8 mouse cellular contexts compared by ENCODE assay signal in genomic region chr11:31373438-31373837, GRCm38 (mm10). TPM values are rescaled to one million over a fixed set of nuclear protein-coding genes. Genes with fewer than 3 reads are reported as not detected.
A peak's percentile ranks its signal among the peaks of the same experiment; 100 is the strongest.
DNase-seq lines count a peak whose midpoint lies in the region; ATAC-seq and TF ChIP-seq lines count a peak whose summit lies in the region.
"Had no signal": no experiment of that assay in that cellular context is flagged by ENCODE, and none has a peak within 500 bp of the region (broad histone marks: within the 10 kb centered on the region; RNA-seq: fewer than 3 reads in every experiment).

No protein-coding gene starts in this region.

- no peaks in the 10 kb centered on the region for H3K36me3 ChIP-seq in kidney, embryonic 14.5 days (ENCODE audit: control insufficient read depth, insufficient read depth, low read length)
- H3K36me3 ChIP-seq in ES-E14 (ENCODE audit: control insufficient read depth, insufficient read depth, low read length, poor library complexity, severe bottlenecking), result no peaks in the 10 kb centered on the region
- H3K36me3 ChIP-seq: embryonic facial prominence, embryonic 15.5 days had no signal

- peak; percentile 38 for DNase-seq in kidney, adult 18-20 months
- peak; percentile 78 for DNase-seq in ES-E14 (ENCODE audit: low read depth, low spot score)
- DNase-seq in kidney, postnatal 10 days, result peak; percentile 72
- no peak for DNase-seq in frontal cortex, adult 2 months (ENCODE audit: extremely low spot score in 1 of 2, low spot score in 1 of 2)

- peaks cover 12% of the 10 kb centered on the region for H3K4me1 ChIP-seq in kidney, embryonic 14.5 days (ENCODE audit: control insufficient read depth, insufficient read depth, low read length)
- H3K4me1 ChIP-seq in ES-E14 (ENCODE audit: control insufficient read depth in 2 of 2, insufficient read depth in 2 of 2, low read length in 2 of 2, poor library complexity in 1 of 2), result peaks cover 0 to 4% of the 10 kb centered on the region in 2 experiments; a peak in 1 of 4 replicates
- no peaks in the 10 kb centered on the region for H3K4me1 ChIP-seq in bone marrow, adult 2 months (ENCODE audit: control insufficient read depth, insufficient read depth, low read length)

- H3K27ac ChIP-seq in kidney, embryonic 14.5 days (ENCODE audit: low read depth, low read length), result no peak overlapping the region
- H3K27ac ChIP-seq in ES-E14 (ENCODE audit: insufficient read depth, low read depth, low read length, poor library complexity, severe bottlenecking), result no peak overlapping the region
- H3K27ac ChIP-seq in bone marrow, adult 2 months (ENCODE audit: control insufficient read depth, insufficient read depth, low read depth, low read length, poor library complexity), result no peak overlapping the region
- H3K27ac ChIP-seq: embryonic facial prominence, embryonic 15.5 days had no signal

- TF ChIP-seq POLR2A in bone marrow, adult 2 months (IDR thresholded peaks at IDR 0.05; ENCODE audit: borderline replicate concordance, control insufficient read depth, low read depth, low read length), result no peak

- in situ Hi-C loops in ES-E14 (cut with MboI; ENCODE audit: low sequenced_read_pairs in 2 of 2, unreplicated experiment in 2 of 2), result loop anchor here in 1 of 2 experiments (25.0 kb wide), 1 partner anchor 711 kb away; no protein-coding TSS in a partner anchor

- peaks cover 22% of the 10 kb centered on the region for H3K27me3 ChIP-seq in kidney, embryonic 14.5 days (ENCODE audit: control insufficient read depth, insufficient read depth, low read length)

- ATAC-seq in kidney, embryonic 14.5 days (ENCODE audit: low FRiP score, low TSS enrichment), result no peak
- ATAC-seq in megakaryocyte progenitor cell, adult 5-6 weeks (replicated peaks; ENCODE audit: poor library complexity), result peak; percentile 78

- H3K4me3 ChIP-seq in kidney, embryonic 14.5 days (ENCODE audit: low read length), result no peak overlapping the region
- no peak overlapping the region for H3K4me3 ChIP-seq in ES-E14 (ENCODE audit: insufficient read depth in 1 of 2, low read depth in 1 of 2, low read length in 2 of 2, poor library complexity in 1 of 2, severe bottlenecking in 1 of 2)
- H3K4me3 ChIP-seq in bone marrow, adult 2 months (replicated peaks; ENCODE audit: control insufficient read depth, low read depth, low read length), result no peak overlapping the region
- H3K4me3 ChIP-seq: embryonic facial prominence, embryonic 15.5 days had no signal

- H3K9ac ChIP-seq in kidney, embryonic 14.5 days (ENCODE audit: low read depth, low read length), result no peak overlapping the region
- H3K9ac ChIP-seq in ES-E14 (ENCODE audit: insufficient read depth, low read depth, low read length, poor library complexity, severe bottlenecking), result no peak overlapping the region
- H3K9ac ChIP-seq: embryonic facial prominence, embryonic 15.5 days had no signal

- H3K9me3 ChIP-seq in kidney, embryonic 14.5 days (ENCODE audit: control insufficient read depth, low read length), result peaks cover 4% of the 10 kb centered on the region; the same call in 1 of the 2 replicates
- no peaks in the 10 kb centered on the region for H3K9me3 ChIP-seq in ES-E14 (ENCODE audit: control insufficient read depth, insufficient read depth, low read depth, low read length)
- H3K9me3 ChIP-seq: embryonic facial prominence, embryonic 15.5 days had no signal

- no peak overlapping the region for H3K4me2 ChIP-seq in kidney, embryonic 14.5 days (replicated peaks; ENCODE audit: low read depth, low read length)
- H3K4me2 ChIP-seq: embryonic facial prominence, embryonic 15.5 days had no signal

- WGBS in kidney, embryonic 14.5 days, result 71% methylated on average over 7 of the region's 7 CpGs
- 56% methylated on average over 7 of the region's 7 CpGs for WGBS in bone marrow, adult 2 months

- TF ChIP-seq CTCF in bone marrow, adult 2 months (IDR thresholded peaks at IDR 0.05; ENCODE audit: control insufficient read depth, insufficient read depth, low read length), result peak; percentile 55

TF ChIP-seq in ES-E14, 5 proteins besides CTCF, POLR2A, EP300 and RAD21:
- peak; percentile 89 for TF ChIP-seq ZC3H11A (IDR thresholded peaks at IDR 0.05; ENCODE audit: borderline replicate concordance, low read depth, low read length)
- no peak for TF ChIP-seq HCFC1 (IDR thresholded peaks at IDR 0.05; ENCODE audit: borderline replicate concordance, insufficient read depth, low read length)
TF ChIP-seq in ES-E14: peak in this region for 1.

RNA-seq across cellular contexts. Expression of gene Stc2, which starts 3.6 kb away (rescaled TPM):
- polyA plus RNA-seq in kidney, embryonic 14.5 days (2014; fragmentation: Nextera tagmentation; extraction: Ambion mirVana), result 1.3 and 1.6 TPM in 2 replicates
- 13.6 and 41.1 TPM in 2 replicates for total RNA-seq in ES-E14 (2012; rRNA removed)
- polyA plus RNA-seq in bone marrow, adult 2 months (2011; ENCODE audit: insufficient read depth, insufficient read length, low replicate concordance, missing spikeins), result 0.32 and 5.1 TPM in 2 replicates
- total RNA-seq in megakaryocyte progenitor cell, adult 5-6 weeks (2015), result 0.17 and 0.22 TPM in 2 replicates
- total RNA-seq in megakaryocyte progenitor cell, adult 5-6 weeks (2017), result 0.37 and 1.3 TPM in 2 replicates
- 1.2 and 1.8 TPM in 2 replicates for polyA plus RNA-seq in frontal cortex, adult 2 months (2012; rRNA removed)

Comparison
In these comparisons a context has a peak if more than half of its experiments do, and no peak if none do; other contexts are left out.
1. DNase-seq: peak in kidney, adult 18-20 months (single experiment), ES-E14 (single experiment) and kidney, postnatal 10 days (single experiment); none in frontal cortex, adult 2 months (0 of 2).